Mouse (Mus musculus): ENCODE data around the gene Ksr2. TPM values are rescaled to one million over a fixed set of nuclear protein-coding genes. Genes with fewer than 3 reads are reported as not detected.
A peak's percentile ranks its signal among the peaks of the same experiment; 100 is the strongest.
"Not testable (repeated sequence)": the region's sequence is repeated elsewhere in the genome, so short reads cannot be mapped to it uniquely, and the experiment has no call there.

Ksr2 gene
- total RNA-seq, 2 experiments from 2014 or later = 33.2 to 35.2 TPM

- no peak for DNase-seq (ENCODE audit: low spot score in 2 of 2)
Measured at GRCm38 (mm10) chr5:117593273-117593672, 179.5 kb downstream of the Ksr2 start.

GRCm38 (mm10) chr5:117596803-117597202 is 183.0 kb downstream of the Ksr2 start:
- DNase-seq (ENCODE audit: low spot score in 2 of 2) = no peak

- DNase-seq (ENCODE audit: low spot score in 2 of 2) = no peak
Measured at GRCm38 (mm10) chr5:117602026-117602425, 188.2 kb downstream of the Ksr2 start.

GRCm38 (mm10) chr5:117607761-117608309 is 194.0 kb downstream of the Ksr2 start:
- no peak for DNase-seq (ENCODE audit: low spot score in 2 of 2)

- DNase-seq (ENCODE audit: low spot score in 2 of 2) = peak; percentile 70 to 80
Measured at GRCm38 (mm10) chr5:117614331-117615024, 200.7 kb downstream of the Ksr2 start.

- DNase-seq (ENCODE audit: low spot score in 2 of 2) = no peak
Measured at GRCm38 (mm10) chr5:117620292-117620691, 206.5 kb downstream of the Ksr2 start.

GRCm38 (mm10) chr5:117622221-117622620 is 208.4 kb downstream of the Ksr2 start:
- DNase-seq (ENCODE audit: low spot score in 2 of 2) = no peak

GRCm38 (mm10) chr5:117623206-117623605 is 209.4 kb downstream of the Ksr2 start:
- DNase-seq (ENCODE audit: low spot score in 2 of 2) = not testable (repeated sequence)

- no peak for DNase-seq (ENCODE audit: low spot score in 2 of 2)
Measured at GRCm38 (mm10) chr5:117626907-117627306, 213.1 kb downstream of the Ksr2 start.

GRCm38 (mm10) chr5:117628351-117628750 is 214.6 kb downstream of the Ksr2 start:
- DNase-seq (ENCODE audit: low spot score in 2 of 2) = peak; percentile 64 to 77

GRCm38 (mm10) chr5:117629570-117629969 is 215.8 kb downstream of the Ksr2 start:
- DNase-seq (ENCODE audit: low spot score in 2 of 2) = no peak

- no peak for DNase-seq (ENCODE audit: low spot score in 2 of 2)
Measured at GRCm38 (mm10) chr5:117635211-117635610, 221.4 kb downstream of the Ksr2 start.

GRCm38 (mm10) chr5:117635838-117636237 is 222.0 kb downstream of the Ksr2 start:
- DNase-seq (ENCODE audit: low spot score in 2 of 2) = no peak

- no peak for DNase-seq (ENCODE audit: low spot score in 2 of 2)
Measured at GRCm38 (mm10) chr5:117641585-117641984, 227.8 kb downstream of the Ksr2 start.

- DNase-seq (ENCODE audit: low spot score in 2 of 2) = no peak
Measured at GRCm38 (mm10) chr5:117651238-117651886, 237.6 kb downstream of the Ksr2 start.

- no peak for DNase-seq (ENCODE audit: low spot score in 2 of 2)
Measured at GRCm38 (mm10) chr5:117658641-117659040, 244.8 kb downstream of the Ksr2 start.

GRCm38 (mm10) chr5:117659596-117659995 is 245.8 kb downstream of the Ksr2 start:
- DNase-seq (ENCODE audit: low spot score in 2 of 2) = no peak

GRCm38 (mm10) chr5:117665181-117665580 is 251.4 kb downstream of the Ksr2 start:
- no peak for DNase-seq (ENCODE audit: low spot score in 2 of 2)

GRCm38 (mm10) chr5:117667314-117667713 is 253.5 kb downstream of the Ksr2 start:
- DNase-seq (ENCODE audit: low spot score in 2 of 2) = no peak

- DNase-seq (ENCODE audit: low spot score in 2 of 2) = no peak
Measured at GRCm38 (mm10) chr5:117669265-117669664, 255.5 kb downstream of the Ksr2 start.

GRCm38 (mm10) chr5:117669843-117670242 is 256.0 kb downstream of the Ksr2 start:
- no peak for DNase-seq (ENCODE audit: low spot score in 2 of 2)

- no peak for DNase-seq (ENCODE audit: low spot score in 2 of 2)
Measured at GRCm38 (mm10) chr5:117671362-117671761, 257.6 kb downstream of the Ksr2 start.

All from left cerebral cortex, adult 18-20 months (tissue).